Mouse (Mus musculus) thymus, postnatal 36 days (tissue): ENCODE results near the gene Id2.

Source experiments
- DNase-seq, 2 experiments: peaks; one replicate each; pipeline ENCODE4 v3.0.0; 2022; ENCODE audit warnings: mixed read lengths in 2 of 2

Gene Id2

GRCm38 (mm10) chr12:25073374-25073773, 23.6 kb downstream of the Id2 start:
- DNase-seq: no peak

- DNase-seq: no peak
These were observed 34.7 kb downstream of the Id2 start for GRCm38 (mm10) chr12:25062264-25062663.

GRCm38 (mm10) chr12:25060901-25061300, 36.0 kb downstream of the Id2 start:
- DNase-seq: no peak

GRCm38 (mm10) chr12:25059487-25060200, 37.3 kb downstream of the Id2 start:
- no peak for DNase-seq

- peak; percentile 21 to 53 for DNase-seq
These were observed 42.0 kb downstream of the Id2 start for GRCm38 (mm10) chr12:25054963-25055362.

GRCm38 (mm10) chr12:25054511-25054910, 42.4 kb downstream of the Id2 start:
- no peak for DNase-seq

GRCm38 (mm10) chr12:25049253-25049652, 47.7 kb downstream of the Id2 start:
- no peak for DNase-seq

- DNase-seq: no peak
These were observed 52.4 kb downstream of the Id2 start for GRCm38 (mm10) chr12:25044579-25044978.

- DNase-seq: no peak
These were observed 52.9 kb downstream of the Id2 start for GRCm38 (mm10) chr12:25044056-25044455.
